8 mouse cellular contexts compared by ENCODE assay signal in genomic region chr9:56774231-56774630, GRCm38 (mm10). TPM values are rescaled to one million over a fixed set of nuclear protein-coding genes. Genes with fewer than 3 reads are reported as not detected.
DNase-seq lines count a peak whose midpoint lies in the region; ATAC-seq and TF ChIP-seq lines count a peak whose summit lies in the region.

No protein-coding gene starts in this region.

- DNase-seq in hindbrain, embryonic 11.5 days (ENCODE audit: low spot score) = peak; percentile 77
- DNase-seq in CD4-positive helper T cell, adult 2 months (ENCODE audit: low read depth, low spot score) = peak; percentile 31
- DNase-seq in adrenal gland, postnatal 36 days = peak; percentile 46 to 69
- peak; percentile 49 for DNase-seq in kidney, postnatal 0 days (ENCODE audit: low spot score)
- DNase-seq in mesoderm, embryonic 11.5 days (ENCODE audit: low read depth, low spot score) = peak; percentile 75
- DNase-seq in thymus, postnatal 25 days = peak; percentile 52

- no peaks in the 10 kb centered on the region for H3K27me3 ChIP-seq in hindbrain, embryonic 11.5 days (ENCODE audit: control insufficient read depth, insufficient read depth, low read length)
- H3K27me3 ChIP-seq in hindbrain, embryonic 16.5 days (replicated peaks; ENCODE audit: control insufficient read depth, insufficient read depth, low read length) = no peaks in the 10 kb centered on the region
- no peaks in the 10 kb centered on the region for H3K27me3 ChIP-seq in kidney, postnatal 0 days (ENCODE audit: insufficient read depth, low read length)

- H3K27ac ChIP-seq in hindbrain, embryonic 11.5 days (ENCODE audit: low read depth, low read length) = no peak overlapping the region
- no peak overlapping the region for H3K27ac ChIP-seq in hindbrain, embryonic 16.5 days (ENCODE audit: low read depth, low read length)
- no peak overlapping the region for H3K27ac ChIP-seq in kidney, postnatal 0 days

- no peak for ATAC-seq in hindbrain, embryonic 11.5 days (ENCODE audit: low FRiP score)
- no peak for ATAC-seq in hindbrain, embryonic 16.5 days
- 0 out of 2 replicates have a peak, but pooled peaks have one; percentile 44 for ATAC-seq in erythroblast, adult 5-6 weeks (replicated peaks; ENCODE audit: low FRiP score, poor library complexity, severe bottlenecking)
- no peak for ATAC-seq in kidney, postnatal 0 days (replicated peaks; ENCODE audit: low FRiP score, low read depth)

- no peaks in the 10 kb centered on the region for H3K36me3 ChIP-seq in hindbrain, embryonic 11.5 days (ENCODE audit: control insufficient read depth, insufficient read depth, low read length)
- no peaks in the 10 kb centered on the region for H3K36me3 ChIP-seq in hindbrain, embryonic 16.5 days (ENCODE audit: control insufficient read depth, insufficient read depth, low read length)
- H3K36me3 ChIP-seq in kidney, postnatal 0 days (ENCODE audit: insufficient read depth, low read length) = no peaks in the 10 kb centered on the region

- no peaks in the 10 kb centered on the region for H3K9me3 ChIP-seq in hindbrain, embryonic 11.5 days (ENCODE audit: control insufficient read depth, low read length)
- H3K9me3 ChIP-seq in hindbrain, embryonic 16.5 days (ENCODE audit: control insufficient read depth, low read length) = no peaks in the 10 kb centered on the region
- H3K9me3 ChIP-seq in kidney, postnatal 0 days (replicated peaks; ENCODE audit: low read length) = no peaks in the 10 kb centered on the region

- H3K4me2 ChIP-seq in hindbrain, embryonic 11.5 days (replicated peaks; ENCODE audit: low read depth, low read length) = no peak overlapping the region
- H3K4me2 ChIP-seq in hindbrain, embryonic 16.5 days (ENCODE audit: low read length) = no peak overlapping the region
- no peak overlapping the region for H3K4me2 ChIP-seq in kidney, postnatal 0 days (ENCODE audit: low read length)

- WGBS in hindbrain, embryonic 11.5 days = 49% methylated on average over 6 of the region's 6 CpGs
- 51% methylated on average over 6 of the region's 6 CpGs for WGBS in hindbrain, embryonic 16.5 days
- 45% methylated on average over 6 of the region's 6 CpGs for WGBS in kidney, postnatal 0 days

- no peak overlapping the region for H3K9ac ChIP-seq in hindbrain, embryonic 11.5 days (ENCODE audit: low read depth, low read length)
- no peak overlapping the region for H3K9ac ChIP-seq in hindbrain, embryonic 16.5 days (ENCODE audit: low read depth, low read length)
- no peak overlapping the region for H3K9ac ChIP-seq in kidney, postnatal 0 days (ENCODE audit: low read depth, low read length)

- peaks cover 3% of the 10 kb centered on the region; the same call in 1 of the 2 replicates for H3K4me1 ChIP-seq in hindbrain, embryonic 11.5 days (replicated peaks; ENCODE audit: control insufficient read depth, insufficient read depth, low read length)
- H3K4me1 ChIP-seq in hindbrain, embryonic 16.5 days (ENCODE audit: control insufficient read depth, insufficient read depth, low read depth, low read length) = peaks cover 13% of the 10 kb centered on the region
- no peaks in the 10 kb centered on the region for H3K4me1 ChIP-seq in kidney, postnatal 0 days (replicated peaks; ENCODE audit: insufficient read depth, low read length)

- H3K4me3 ChIP-seq in hindbrain, embryonic 11.5 days (ENCODE audit: low read depth, low read length) = no peak overlapping the region
- H3K4me3 ChIP-seq in hindbrain, embryonic 16.5 days (ENCODE audit: low read length) = no peak overlapping the region
- no peak overlapping the region for H3K4me3 ChIP-seq in kidney, postnatal 0 days (replicated peaks; ENCODE audit: low read depth, low read length)

- peak; percentile 74 for TF ChIP-seq CTCF in kidney, postnatal 0 days (IDR thresholded peaks at IDR 0.05; ENCODE audit: low read depth)

RNA-seq across cellular contexts. Expression of gene Lingo1, which starts 22.0 kb away (rescaled TPM):
- 6.7 and 7.2 TPM in 2 replicates for polyA plus RNA-seq in hindbrain, embryonic 11.5 days (2014; fragmentation: Nextera tagmentation; extraction: Ambion mirVana)
- 79.4 and 80.7 TPM in 2 replicates for polyA plus RNA-seq in hindbrain, embryonic 16.5 days (2015; fragmentation: Nextera tagmentation; extraction: Ambion mirVana)
- total RNA-seq in adrenal gland, postnatal 36 days (2021) = 1 to 10 TPM in 1 of 2 experiments, under 1 TPM in 1; 0.66 to 1.2 TPM
- not detected in 2 replicates for total RNA-seq in erythroblast, adult 5-6 weeks (2015; ENCODE audit: low replicate concordance)
- not detected in 2 replicates for total RNA-seq in erythroblast, adult 5-6 weeks (2017; ENCODE audit: low replicate concordance)
- 2.6 and 3.2 TPM in 2 replicates for polyA plus RNA-seq in kidney, postnatal 0 days (2015; fragmentation: Nextera tagmentation; extraction: Ambion mirVana)
